Mouse (Mus musculus): Measurements from ENCODE around the gene Defb20.

The Defb20 gene

DNA sequence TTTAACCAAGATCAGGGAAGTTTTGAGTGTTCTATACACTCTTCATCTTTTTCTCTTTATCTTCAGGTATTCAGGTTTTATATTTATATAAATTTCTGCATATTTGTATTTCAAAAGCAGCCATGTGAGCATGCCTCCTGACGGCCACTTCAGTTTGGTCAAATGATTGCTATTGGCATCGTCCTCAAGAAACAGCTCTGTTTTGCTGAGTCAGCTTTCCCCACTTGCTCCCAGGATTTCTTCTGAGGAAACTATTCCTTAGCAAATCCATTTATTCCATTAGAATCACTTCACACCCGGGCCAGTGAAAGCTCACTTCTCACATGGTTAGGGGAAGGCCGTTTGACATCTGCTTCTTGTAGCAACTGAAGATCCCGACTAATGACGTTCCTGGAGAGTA lies 21.2 kb downstream of the Defb20 start:
- DNase-seq (ENCODE audit: low spot score in 2 of 2) = no peak

DNA sequence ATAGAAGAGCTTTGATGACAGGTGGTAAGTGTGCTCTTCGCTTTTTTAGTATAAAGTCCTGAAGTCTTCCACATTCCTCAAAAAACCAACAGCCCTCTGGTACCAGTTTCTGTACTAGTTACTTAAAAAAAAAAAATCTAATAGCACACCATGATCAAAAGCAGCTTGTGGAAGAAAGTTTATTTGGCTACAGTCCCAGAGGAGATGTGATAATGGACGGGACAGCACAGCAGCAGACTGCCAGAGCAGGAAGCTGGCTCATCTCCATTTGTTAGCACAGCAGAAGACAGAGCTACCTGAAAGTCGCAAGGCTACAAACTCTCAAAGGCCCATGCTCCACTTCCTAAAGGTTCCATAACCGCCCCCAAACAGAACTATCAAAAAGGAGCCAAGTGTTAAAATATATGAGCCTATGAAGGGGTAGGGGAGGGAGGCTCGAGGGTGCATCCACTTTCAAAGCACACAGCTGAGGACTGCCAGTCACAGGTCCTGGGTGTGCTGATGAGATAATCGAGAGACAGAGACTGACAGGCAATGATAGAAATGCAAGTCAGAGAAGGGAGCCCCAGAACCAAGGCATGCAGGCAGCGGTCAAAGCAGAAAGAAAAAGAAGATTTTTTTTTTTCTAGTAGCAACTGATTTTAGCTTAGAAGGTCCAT lies 23.5 kb downstream of the Defb20 start:
- DNase-seq (ENCODE audit: low spot score in 2 of 2) = no peak

DNA sequence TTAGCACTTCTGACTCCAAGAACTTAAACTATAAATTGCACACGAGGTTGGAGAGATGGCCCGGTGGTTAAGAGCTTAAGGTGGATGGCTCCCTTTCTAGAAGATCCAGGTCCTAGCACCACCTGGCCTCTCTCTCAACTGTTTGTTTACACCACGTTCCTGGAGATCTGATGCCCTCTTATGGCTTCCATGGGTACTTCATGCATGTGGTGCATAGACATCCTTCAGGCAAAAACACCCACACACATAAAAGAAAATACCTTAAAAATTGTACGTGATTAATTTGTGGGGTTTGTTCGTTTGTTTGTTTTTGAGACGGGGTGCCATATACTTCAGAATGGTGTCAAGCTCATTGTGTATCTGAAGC lies 24.0 kb downstream of the Defb20 start:
- DNase-seq (ENCODE audit: low spot score in 2 of 2) = no peak

DNA sequence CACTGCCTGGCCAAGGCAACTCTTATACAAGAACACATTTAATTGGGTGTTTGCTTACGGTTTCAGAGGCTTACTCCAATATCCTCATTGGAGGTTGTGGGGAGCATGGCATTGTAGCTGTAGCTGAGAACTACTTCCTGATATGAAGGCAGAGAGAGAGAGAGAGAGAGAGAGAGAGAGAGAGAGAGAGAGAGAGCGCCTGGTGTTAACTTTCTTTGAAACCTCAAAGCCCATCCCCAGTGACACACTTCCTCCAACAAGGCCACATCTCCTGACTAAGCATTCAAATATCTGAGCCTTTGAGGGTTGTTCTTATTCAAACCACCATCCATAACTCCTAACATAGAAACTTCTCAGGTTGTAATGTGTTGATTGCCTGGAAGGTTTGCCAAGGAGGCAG lies 27.1 kb downstream of the Defb20 start:
- no peak for DNase-seq (ENCODE audit: low spot score in 2 of 2)

DNA sequence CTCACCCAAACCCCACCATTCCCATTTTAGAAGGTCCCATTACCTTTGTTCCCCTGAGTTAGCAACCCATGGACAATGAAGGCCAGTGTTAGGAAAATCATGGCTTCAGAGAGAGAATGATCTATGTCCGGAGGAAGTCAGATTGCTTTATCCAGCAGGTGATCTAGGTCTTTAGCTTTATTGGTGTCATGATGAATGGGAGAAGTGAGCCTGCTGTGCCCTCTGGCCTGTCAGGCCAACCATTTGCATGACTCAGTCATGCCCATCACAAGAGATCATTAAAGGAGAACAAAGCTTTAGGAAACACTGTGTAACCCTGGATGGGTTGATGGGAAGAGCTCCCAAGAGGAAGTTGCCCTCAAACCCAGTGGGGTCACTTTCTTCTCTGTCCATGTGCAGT lies 34.7 kb downstream of the Defb20 start, which contains the start of gene Defb26:
TSS of gene Defb26 (minus strand) at position 101 of the 400 bp plus-strand sequence.
- DNase-seq (ENCODE audit: low spot score in 2 of 2) = no peak

DNA sequence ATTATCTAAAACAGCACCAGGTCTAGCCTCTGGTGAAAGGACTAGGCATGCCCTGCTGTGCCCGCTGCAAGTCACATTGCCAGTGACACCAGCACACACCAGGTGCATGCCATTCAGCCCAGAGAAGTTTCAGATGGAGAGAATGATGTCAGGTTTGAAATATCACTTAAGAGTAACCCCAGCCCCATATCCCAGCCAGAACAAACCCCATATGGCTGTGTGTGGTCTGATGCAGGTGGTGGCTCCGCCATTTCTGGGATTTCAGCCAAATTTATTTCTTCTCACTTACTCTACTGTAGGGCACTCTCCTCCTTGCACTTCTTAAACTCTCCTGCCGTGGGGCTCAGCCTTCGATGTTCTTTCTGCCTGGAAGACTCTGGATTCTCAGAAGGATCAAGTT lies 39.2 kb downstream of the Defb20 start:
- no peak for DNase-seq (ENCODE audit: low spot score in 2 of 2)

DNA sequence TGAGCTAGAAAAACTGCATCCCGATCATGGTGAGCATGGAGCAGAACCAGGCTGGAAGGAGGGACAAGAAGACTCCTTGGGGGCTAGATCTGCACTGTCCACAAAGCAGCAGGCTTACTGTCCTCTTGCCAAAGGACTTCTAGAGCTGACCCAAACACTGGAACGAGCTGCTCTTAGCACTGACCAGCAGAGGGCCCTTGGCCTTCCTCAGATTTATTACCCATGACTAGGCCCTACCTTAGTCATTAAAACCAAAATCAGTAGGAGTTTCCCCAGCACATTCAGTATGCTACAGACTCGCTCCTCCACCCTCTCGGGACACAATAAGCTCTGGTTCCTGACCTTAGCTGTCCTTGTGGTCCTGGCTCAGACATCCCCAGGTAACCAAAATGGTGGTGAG lies 41.1 kb downstream of the Defb20 start, which contains the start of gene Defb28:
TSS of gene Defb28 (plus strand) at position 275 of the 400 bp plus-strand sequence.
- DNase-seq (ENCODE audit: low spot score in 2 of 2) = no peak
